Mouse (Mus musculus) right cerebral cortex, postnatal 25 days (tissue): ENCODE data around the gene Prkcd.

Experiments
- DNase-seq: peaks from one replicate; pipeline ENCODE4 v3.0.0; 2022

Prkcd gene

GRCm38 (mm10) chr14:30568016-30568415 lies 58.0 kb downstream of the Prkcd start:
- DNase-seq = no peak

GRCm38 (mm10) chr14:30566317-30566716 lies 59.7 kb downstream of the Prkcd start:
- DNase-seq = no peak

GRCm38 (mm10) chr14:30564451-30564850 lies 61.6 kb downstream of the Prkcd start:
- DNase-seq = peak; percentile 41

GRCm38 (mm10) chr14:30562343-30562742 lies 63.7 kb downstream of the Prkcd start:
- DNase-seq = no peak

- no peak for DNase-seq
These were observed 64.4 kb downstream of the Prkcd start for GRCm38 (mm10) chr14:30561470-30562187.

- DNase-seq = no peak
These were observed 65.1 kb downstream of the Prkcd start for GRCm38 (mm10) chr14:30560803-30561389.

GRCm38 (mm10) chr14:30559321-30559850 lies 66.6 kb downstream of the Prkcd start:
- no peak for DNase-seq

GRCm38 (mm10) chr14:30557730-30558129 lies 68.3 kb downstream of the Prkcd start:
- DNase-seq = no peak

- DNase-seq = no peak
These were observed 69.4 kb downstream of the Prkcd start for GRCm38 (mm10) chr14:30556651-30557050.

- DNase-seq = no peak
These were observed 72.8 kb downstream of the Prkcd start for GRCm38 (mm10) chr14:30553185-30553584.

GRCm38 (mm10) chr14:30551981-30552380 lies 74.0 kb downstream of the Prkcd start:
- no peak for DNase-seq

- no peak for DNase-seq
These were observed 74.5 kb downstream of the Prkcd start for GRCm38 (mm10) chr14:30551509-30551908.

GRCm38 (mm10) chr14:30550232-30551070 lies 75.6 kb downstream of the Prkcd start:
- DNase-seq = no peak

- DNase-seq = no peak
These were observed 76.2 kb downstream of the Prkcd start for GRCm38 (mm10) chr14:30549777-30550149.

GRCm38 (mm10) chr14:30548965-30549776 lies 76.8 kb downstream of the Prkcd start:
- peak; percentile 89 for DNase-seq

GRCm38 (mm10) chr14:30548131-30548720 lies 77.8 kb downstream of the Prkcd start, which contains the start of gene Tkt:
Tkt (plus strand) TSS chr14:30548359.
- peak; percentile 58 for DNase-seq
